Mouse (Mus musculus): ENCODE data around the gene Syne4.

Syne4 gene

GRCm38 (mm10) chr7:30331887-30332286 is 17.3 kb downstream of the Syne4 start:
- peak; percentile 47 for DNase-seq (ENCODE audit: low spot score)

GRCm38 (mm10) chr7:30332622-30333259 is 18.1 kb downstream of the Syne4 start:
- DNase-seq (ENCODE audit: low spot score) = no peak

GRCm38 (mm10) chr7:30333436-30333835 is 18.8 kb downstream of the Syne4 start:
- DNase-seq (ENCODE audit: low spot score) = no peak

- DNase-seq (ENCODE audit: low spot score) = no peak
Measured at GRCm38 (mm10) chr7:30334563-30334962, 20.0 kb downstream of the Syne4 start.

GRCm38 (mm10) chr7:30335688-30336087 is 21.1 kb downstream of the Syne4 start:
- no peak for DNase-seq (ENCODE audit: low spot score)

GRCm38 (mm10) chr7:30336384-30336783 is 21.8 kb downstream of the Syne4 start:
- peak; percentile 82 for DNase-seq (ENCODE audit: low spot score)

- DNase-seq (ENCODE audit: low spot score) = no peak
Measured at GRCm38 (mm10) chr7:30339432-30340109, 25.0 kb downstream of the Syne4 start.

GRCm38 (mm10) chr7:30346635-30347379 is 32.2 kb downstream of the Syne4 start:
- DNase-seq (ENCODE audit: low spot score) = peak; percentile 71

- DNase-seq (ENCODE audit: low spot score) = peak; percentile 59
Measured at GRCm38 (mm10) chr7:30347828-30348227, 33.2 kb downstream of the Syne4 start.

- DNase-seq (ENCODE audit: low spot score) = peak; percentile 73
Measured at GRCm38 (mm10) chr7:30353279-30353822, 38.7 kb downstream of the Syne4 start.

- DNase-seq (ENCODE audit: low spot score) = no peak
Measured at GRCm38 (mm10) chr7:30354059-30354458, 39.5 kb downstream of the Syne4 start.

- DNase-seq (ENCODE audit: low spot score) = no peak
Measured at GRCm38 (mm10) chr7:30358378-30359186, 44.0 kb downstream of the Syne4 start.

GRCm38 (mm10) chr7:30359276-30359865 is 44.8 kb downstream of the Syne4 start:
- DNase-seq (ENCODE audit: low spot score) = no peak

- no peak for DNase-seq (ENCODE audit: low spot score)
Measured at GRCm38 (mm10) chr7:30360028-30360427, 45.4 kb downstream of the Syne4 start.

- DNase-seq (ENCODE audit: low spot score) = no peak
Measured at GRCm38 (mm10) chr7:30362652-30363343, 48.2 kb downstream of the Syne4 start, which contains the start of gene Lrfn3. TSS of gene Lrfn3 (minus strand) at chr7:30362772.

- no peak for DNase-seq (ENCODE audit: low spot score)
Measured at GRCm38 (mm10) chr7:30363344-30363738, 48.7 kb downstream of the Syne4 start.

GRCm38 (mm10) chr7:30367466-30367865 is 52.9 kb downstream of the Syne4 start:
- no peak for DNase-seq (ENCODE audit: low spot score)

Data from urinary bladder, postnatal 25 days (tissue).